Mouse (Mus musculus) hindbrain, embryonic 14.5 days (tissue): ENCODE measurements around the gene Mtfr2. TPM values are rescaled to one million over a fixed set of nuclear protein-coding genes. Genes with fewer than 3 reads are reported as not detected.
A peak's percentile ranks its signal among the peaks of the same experiment; 100 is the strongest.

Experiments used
- ATAC-seq: fragments of 200-750 bp; cut with Nextera tagmentation; 2 replicates; pipeline ENCODE4 v1.8.0; 2017; ENCODE audit warnings: moderate number of reproducible peaks, mild to moderate bottlenecking, moderate TSS enrichment, moderate library complexity; ENCODE audit not compliant: low FRiP score
- DNase-seq: peaks from one replicate; pipeline ENCODE4 v3.0.0-alpha.2; 2015; ENCODE audit warnings: low spot score
- H3K27ac ChIP-seq: fragments of 300-500 bp; sonication (generic); 2 replicates; pipeline ENCODE4 v1.5.1; 2014; ENCODE audit warnings: mild to moderate bottlenecking, moderate library complexity
- H3K27me3 ChIP-seq: fragments of 300-500 bp; sonication (generic); 2 replicates; pipeline ENCODE4 v1.6.1; 2014; ENCODE audit warnings: mild to moderate bottlenecking, low read length, mixed read lengths; ENCODE audit not compliant: control insufficient read depth, insufficient read depth
- H3K36me3 ChIP-seq: fragments of 300-500 bp; sonication (generic); replicated peaks from 2 replicates; pipeline ENCODE4 v1.6.1; 2014; ENCODE audit not compliant: control insufficient read depth, insufficient read depth
- H3K4me1 ChIP-seq: fragments of 300-500 bp; sonication (generic); replicated peaks from 2 replicates; pipeline ENCODE4 v1.6.1; 2014; ENCODE audit warnings: antibody characterized with exemption, low read length, mixed read lengths; ENCODE audit not compliant: control insufficient read depth, insufficient read depth
- H3K4me2 ChIP-seq: fragments of 300-500 bp; sonication (generic); replicated peaks from 2 replicates; pipeline ENCODE4 v1.6.1; 2014; ENCODE audit warnings: mild to moderate bottlenecking, moderate library complexity
- H3K4me3 ChIP-seq: fragments of 300-500 bp; sonication (generic); replicated peaks from 2 replicates; pipeline ENCODE4 v1.5.1; 2014; ENCODE audit warnings: mild to moderate bottlenecking, low read length
- H3K9ac ChIP-seq: fragments of 300-500 bp; sonication (generic); 2 replicates; pipeline ENCODE4 v1.6.1; 2014
- H3K9me3 ChIP-seq: fragments of 300-500 bp; sonication (generic); 2 replicates; pipeline ENCODE4 v1.6.1; 2016; ENCODE audit warnings: low read length; ENCODE audit not compliant: control insufficient read depth
- WGBS: fragments of 180-500 bp; shearing (Covaris S2); extraction: QIAGEN DNeasy Blood & Tissue Kit; methylation state at CpG from one replicate; pipeline ENCODE4 v1.1.7; 2014; 5-methylcytosine and 5-hydroxymethylcytosine counted together
- polyA plus RNA-seq: library from polyadenylated mRNA; unstranded; fragments of >200 nt; fragmentation: Nextera tagmentation; extraction: Ambion mirVana; gene quantifications from 2 replicates; pipeline ENCODE4 v1.2.1, GENCODE M21; 2014

Mtfr2 gene
- polyA plus RNA-seq, 1 experiment from 2014 or later, result 0.31 TPM

- Histone ChIP-seq H3K4me2 (no peak overlapping the region), H3K9ac (no peak overlapping the region), H3K4me1 (peaks cover 23% of the 10 kb centered on the region), H3K27ac (no peak overlapping the region), H3K4me3 (no peak overlapping the region), H3K9me3 (no peaks in the 10 kb centered on the region), H3K27me3 (no peaks in the 10 kb centered on the region), H3K36me3 (peaks cover 18% of the 10 kb centered on the region)
- ATAC-seq, result no peak
- no peak for DNase-seq
- WGBS, result 57% methylated on average over 2 of the region's 2 CpGs
Observed at GRCm38 (mm10) chr10:20314797-20315196, 32.8 kb upstream of the Mtfr2 start.

DNA sequence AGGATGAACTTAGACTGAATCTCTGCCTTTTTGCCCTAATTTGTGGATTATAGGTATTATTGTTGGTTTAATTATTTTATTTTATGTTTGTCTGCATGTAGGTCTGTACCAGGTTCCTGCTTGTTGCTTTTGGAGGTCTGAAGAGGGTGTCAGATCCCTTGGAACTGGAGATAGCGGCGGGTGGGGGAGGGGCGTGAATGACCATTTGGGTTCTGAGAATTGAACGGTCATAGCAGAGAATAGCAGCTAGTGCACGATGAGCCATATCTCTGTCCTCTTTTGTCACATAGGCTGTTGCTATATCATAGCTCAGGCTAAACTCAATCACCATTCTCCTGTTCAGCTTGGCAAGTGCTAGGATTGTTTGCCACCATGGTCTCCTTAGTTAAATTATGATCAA lies 30.1 kb upstream of the Mtfr2 start:
- peaks cover 35% of the 10 kb centered on the region for H3K36me3 ChIP-seq
- H3K27me3 ChIP-seq, result no peaks in the 10 kb centered on the region
- peaks cover 14% of the 10 kb centered on the region for H3K4me1 ChIP-seq
- no peak overlapping the region for H3K4me3 ChIP-seq
- DNase-seq (no peak), ATAC-seq (no peak)
- H3K4me2 ChIP-seq, result no peak overlapping the region
- H3K27ac ChIP-seq, result no peak overlapping the region
- no peak overlapping the region for H3K9ac ChIP-seq
- H3K9me3 ChIP-seq, result no peaks in the 10 kb centered on the region
- 91% methylated on average over 5 of the region's 5 CpGs for WGBS

DNA sequence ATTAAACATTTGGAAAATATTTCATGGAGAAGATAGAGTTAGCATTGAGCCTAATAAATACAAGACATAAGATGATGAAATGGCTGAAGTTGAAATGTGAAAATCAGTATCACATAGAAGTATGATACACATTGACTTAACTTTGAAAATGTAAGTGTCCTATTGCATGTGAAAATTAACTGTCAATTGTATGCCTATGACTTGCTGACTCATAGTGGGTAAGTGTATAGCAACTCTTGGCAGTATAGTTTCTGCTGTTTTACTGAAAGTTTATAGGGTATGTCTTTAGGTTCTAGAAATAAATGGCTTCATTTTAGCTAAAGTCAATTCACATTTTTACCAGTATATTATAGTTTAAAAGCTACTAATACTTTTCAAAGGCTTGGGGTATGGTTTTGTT lies 21.3 kb upstream of the Mtfr2 start:
- Histone ChIP-seq H3K4me2 (no peak overlapping the region), H3K27me3 (no peaks in the 10 kb centered on the region), H3K4me3 (no peak overlapping the region), H3K27ac (no peak overlapping the region), H3K4me1 (no peaks in the 10 kb centered on the region), H3K9ac (no peak overlapping the region), H3K9me3 (no peaks in the 10 kb centered on the region), H3K36me3 (peaks cover 89% of the 10 kb centered on the region)
- ATAC-seq, result no peak
- no peak for DNase-seq

DNA sequence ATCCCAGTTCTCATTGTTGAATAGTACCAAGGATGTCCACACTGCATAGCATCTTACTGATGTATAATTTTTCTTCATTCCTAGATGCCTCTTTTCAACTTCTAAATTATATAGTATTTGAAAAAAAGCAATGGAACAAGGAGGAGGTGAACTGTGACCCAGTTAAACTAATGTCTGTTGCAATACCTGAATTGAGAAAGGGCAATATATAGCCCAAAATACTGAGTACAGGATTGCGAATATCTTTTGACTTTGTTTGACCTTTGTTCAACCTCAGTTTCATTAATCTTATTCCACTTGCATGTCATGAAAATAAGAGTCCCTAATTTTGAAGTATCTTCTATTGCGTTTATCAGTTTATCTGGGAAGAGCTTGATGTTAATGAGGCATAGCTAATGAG lies 16.3 kb upstream of the Mtfr2 start:
- Histone ChIP-seq H3K36me3 (peaks cover 93% of the 10 kb centered on the region), H3K9ac (no peak overlapping the region), H3K4me3 (no peak overlapping the region), H3K4me1 (no peaks in the 10 kb centered on the region), H3K27me3 (no peaks in the 10 kb centered on the region), H3K27ac (no peak overlapping the region), H3K9me3 (no peaks in the 10 kb centered on the region), H3K4me2 (no peak overlapping the region)
- DNase-seq (no peak), ATAC-seq (no peak)
- 75% methylated on average over 2 of the region's 2 CpGs for WGBS

GRCm38 (mm10) chr10:20337872-20338271 lies 9.7 kb upstream of the Mtfr2 start:
- Histone ChIP-seq H3K27ac (no peak overlapping the region), H3K4me3 (no peak overlapping the region), H3K4me1 (no peaks in the 10 kb centered on the region), H3K4me2 (no peak overlapping the region), H3K36me3 (peaks cover 91% of the 10 kb centered on the region), H3K27me3 (no peaks in the 10 kb centered on the region), H3K9me3 (no peaks in the 10 kb centered on the region), H3K9ac (no peak overlapping the region)
- ATAC-seq (no peak), DNase-seq (no peak)
- 89% methylated on average over 7 of the region's 7 CpGs for WGBS

DNA sequence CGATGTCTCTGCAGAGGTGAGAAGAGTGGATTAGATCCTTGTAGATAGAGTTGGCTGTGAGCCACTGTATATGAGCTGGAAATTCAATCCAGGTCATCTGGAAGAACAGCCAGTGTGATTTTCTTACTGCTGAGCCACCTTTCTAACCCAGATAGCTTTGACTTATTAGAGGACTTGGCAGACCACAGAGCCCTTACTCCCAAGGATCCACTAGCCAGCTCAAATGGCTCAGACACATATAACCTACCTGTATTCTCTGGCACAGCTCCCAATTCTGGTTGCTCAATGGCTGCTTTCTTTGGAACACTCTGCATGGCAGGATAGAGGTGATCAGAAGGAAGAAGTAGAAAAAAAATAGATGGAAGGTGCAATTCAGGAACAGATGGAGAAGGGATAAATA lies 1.8 kb upstream of the Mtfr2 start:
- no peak overlapping the region for H3K4me2 ChIP-seq
- DNase-seq (no peak), ATAC-seq (no peak)
- H3K9ac ChIP-seq, result no peak overlapping the region
- no peaks in the 10 kb centered on the region for H3K27me3 ChIP-seq
- peaks cover 46% of the 10 kb centered on the region for H3K36me3 ChIP-seq
- no peak overlapping the region for H3K4me3 ChIP-seq
- H3K27ac ChIP-seq, result no peak overlapping the region
- H3K4me1 ChIP-seq, result peaks cover 5% of the 10 kb centered on the region; the same call in 1 of the 2 replicates
- WGBS, result 65% methylated on average over 1 of the region's 1 CpGs
- no peaks in the 10 kb centered on the region for H3K9me3 ChIP-seq

- Histone ChIP-seq H3K4me1 (peaks cover 5% of the 10 kb centered on the region; the same call in 1 of the 2 replicates), H3K9me3 (no peaks in the 10 kb centered on the region), H3K27me3 (no peaks in the 10 kb centered on the region), H3K36me3 (peaks cover 20% of the 10 kb centered on the region), H3K27ac (no peak overlapping the region), H3K4me3 (no peak overlapping the region), H3K4me2 (no peak overlapping the region), H3K9ac (no peak overlapping the region)
- DNase-seq, result no peak
- ATAC-seq, result no peak
- WGBS, result 96% methylated on average over 2 of the region's 2 CpGs
Observed at GRCm38 (mm10) chr10:20348894-20349293, 1.3 kb downstream of the Mtfr2 start.

- DNase-seq (peak; percentile 73), ATAC-seq (peak; percentile 73; the same call in 1 of the 2 replicates)
- no peak overlapping the region for H3K4me2 ChIP-seq
- H3K9me3 ChIP-seq, result no peaks in the 10 kb centered on the region; the same call in 1 of the 2 replicates
- H3K4me3 ChIP-seq, result no peak overlapping the region
- H3K27ac ChIP-seq, result no peak overlapping the region
- 63% methylated on average over 10 of the region's 10 CpGs for WGBS
- 0 out of 2 replicates have a peak, but pooled peaks cover 2% of the 10 kb centered on the region for H3K4me1 ChIP-seq
- no peak overlapping the region for H3K9ac ChIP-seq
- no peaks in the 10 kb centered on the region; the same call in 1 of the 2 replicates for H3K36me3 ChIP-seq
- no peaks in the 10 kb centered on the region for H3K27me3 ChIP-seq
Observed at GRCm38 (mm10) chr10:20361542-20362449, 14.2 kb downstream of the Mtfr2 start.

GRCm38 (mm10) chr10:20362450-20363118 lies 15.0 kb downstream of the Mtfr2 start:
- no peak overlapping the region for H3K9ac ChIP-seq
- H3K36me3 ChIP-seq, result no peaks in the 10 kb centered on the region; the same call in 1 of the 2 replicates
- H3K27ac ChIP-seq, result no peak overlapping the region
- H3K4me3 ChIP-seq, result no peak overlapping the region
- 0 out of 2 replicates have a peak, but pooled peaks cover 2% of the 10 kb centered on the region for H3K4me1 ChIP-seq
- no peak overlapping the region for H3K4me2 ChIP-seq
- ATAC-seq (no peak; the same call in 1 of the 2 replicates), DNase-seq (no peak)
- H3K9me3 ChIP-seq, result no peaks in the 10 kb centered on the region; the same call in 1 of the 2 replicates
- no peaks in the 10 kb centered on the region for H3K27me3 ChIP-seq
- WGBS, result 73% methylated on average over 4 of the region's 4 CpGs
